Mouse (Mus musculus) kidney, adult 9 months (tissue): Measurements from ENCODE around the gene Olfr419.

ENCODE experiments used
- DNase-seq: peaks from one replicate; pipeline ENCODE4 v3.0.0; 2022

Gene Olfr419

DNA sequence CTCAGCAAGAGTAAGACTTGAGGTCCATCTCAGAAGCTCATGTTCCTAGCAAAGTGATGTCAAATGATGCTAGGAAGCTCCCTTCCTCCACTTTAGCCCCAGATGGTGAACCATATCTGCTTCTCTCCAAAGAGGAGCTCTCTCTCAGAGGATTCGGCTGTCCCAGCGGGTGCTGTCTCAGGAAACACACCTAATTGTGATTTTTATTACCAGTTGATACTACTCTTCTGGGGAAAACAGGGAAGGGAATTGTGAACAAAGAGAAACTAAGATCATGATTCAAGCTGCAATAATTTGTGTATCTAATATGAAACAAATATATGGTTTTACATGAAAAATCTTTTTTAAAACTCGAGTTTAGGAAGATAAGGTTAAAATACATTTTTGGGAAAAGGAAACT lies at the start of gene Olfr419:
Gene Olfr419, minus strand, starts transcription at position 101 of the 400 bp plus-strand sequence.
- DNase-seq, result no peak

GRCm38 (mm10) chr1:174270643-174271042 lies 18.8 kb upstream of the Olfr419 start:
- DNase-seq, result no peak

DNA sequence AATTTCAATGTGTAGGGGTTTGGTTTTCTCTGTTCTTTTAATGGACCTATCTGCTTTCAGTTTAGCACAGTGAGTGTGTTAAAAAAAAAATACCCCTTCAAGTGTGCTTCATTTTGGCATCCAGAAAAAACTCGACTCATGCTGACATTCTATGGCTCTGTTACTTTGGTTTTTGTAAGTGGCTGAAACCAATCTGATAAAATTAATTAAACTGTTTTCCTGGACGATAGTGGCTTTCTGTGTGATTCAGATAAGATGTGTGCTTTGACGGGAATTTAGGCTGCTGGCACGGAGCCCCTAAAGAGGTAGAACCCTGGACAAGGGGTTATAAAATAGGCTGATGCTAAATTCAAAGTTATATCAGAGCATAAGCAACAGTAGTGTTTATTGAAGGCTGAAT lies 17.3 kb upstream of the Olfr419 start:
- DNase-seq, result no peak

- DNase-seq, result no peak
Observed at GRCm38 (mm10) chr1:174267816-174268215, 16.0 kb upstream of the Olfr419 start.

GRCm38 (mm10) chr1:174250376-174250775 lies 1.5 kb downstream of the Olfr419 start:
- DNase-seq, result no peak

GRCm38 (mm10) chr1:174247170-174247569 lies 4.7 kb downstream of the Olfr419 start:
- DNase-seq, result no peak

DNA sequence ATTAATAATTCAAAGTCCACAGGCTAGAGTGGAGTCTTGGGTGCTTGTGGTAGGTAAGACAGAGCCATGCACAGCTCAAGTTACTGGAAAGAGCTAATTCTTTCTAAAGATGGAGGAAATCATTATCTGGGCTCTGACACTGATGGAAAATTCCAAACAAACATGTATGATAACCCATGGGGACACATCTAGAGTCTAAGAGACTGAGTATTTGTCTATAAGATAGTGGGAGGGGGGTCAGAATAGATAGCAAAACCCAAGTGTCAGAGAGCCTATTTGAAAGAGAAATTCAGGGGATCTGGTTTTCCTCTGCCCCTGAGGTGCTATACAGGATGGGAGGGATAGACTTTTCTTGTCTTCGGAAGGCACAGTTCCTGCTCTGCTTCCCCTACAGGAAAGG lies 5.8 kb downstream of the Olfr419 start:
- no peak for DNase-seq

DNA sequence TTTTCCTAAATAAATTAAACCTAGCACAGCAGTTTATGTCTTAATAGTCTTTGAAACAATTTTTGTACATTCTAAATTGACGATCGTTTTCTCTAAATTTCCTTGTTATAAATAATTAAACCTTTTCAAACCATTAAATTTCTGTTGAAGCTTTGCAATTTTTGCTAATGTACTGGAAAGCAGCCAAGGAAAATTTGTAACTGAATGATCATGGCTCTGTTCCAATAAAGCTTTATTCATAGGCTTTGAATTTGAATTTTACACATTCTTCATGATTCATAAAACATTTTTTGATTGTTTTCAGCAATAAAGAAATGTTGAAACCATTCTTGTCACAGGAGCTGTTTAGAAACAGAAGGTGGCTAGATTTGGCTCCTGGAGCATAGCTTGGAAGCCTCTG lies 7.2 kb downstream of the Olfr419 start:
- no peak for DNase-seq

- no peak for DNase-seq
Observed at GRCm38 (mm10) chr1:174239916-174240315, 11.9 kb downstream of the Olfr419 start.

- no peak for DNase-seq
Observed at GRCm38 (mm10) chr1:174216528-174217204, 35.2 kb downstream of the Olfr419 start.

- DNase-seq, result no peak
Observed at GRCm38 (mm10) chr1:174215270-174216038, 36.4 kb downstream of the Olfr419 start.

DNA sequence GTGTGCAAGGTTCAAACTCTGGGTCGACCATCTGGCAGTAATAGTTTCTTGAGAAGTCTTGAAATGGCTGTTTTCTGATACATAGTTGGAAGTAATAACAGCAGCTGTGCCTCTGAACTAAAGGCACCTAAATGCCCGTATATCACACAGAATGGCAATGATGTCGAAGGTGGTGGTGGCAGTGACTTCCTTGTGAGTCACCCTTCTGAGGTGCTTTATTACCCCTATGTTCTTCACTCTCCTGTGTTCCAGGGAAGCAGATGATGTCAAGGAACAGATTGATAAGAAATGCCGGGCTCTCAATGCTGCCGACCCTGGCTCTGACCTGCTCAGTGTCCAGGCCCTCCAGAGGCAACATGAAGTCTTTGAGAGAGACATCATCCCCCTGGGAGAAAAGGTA lies 39.6 kb downstream of the Olfr419 start:
- DNase-seq, result no peak

DNA sequence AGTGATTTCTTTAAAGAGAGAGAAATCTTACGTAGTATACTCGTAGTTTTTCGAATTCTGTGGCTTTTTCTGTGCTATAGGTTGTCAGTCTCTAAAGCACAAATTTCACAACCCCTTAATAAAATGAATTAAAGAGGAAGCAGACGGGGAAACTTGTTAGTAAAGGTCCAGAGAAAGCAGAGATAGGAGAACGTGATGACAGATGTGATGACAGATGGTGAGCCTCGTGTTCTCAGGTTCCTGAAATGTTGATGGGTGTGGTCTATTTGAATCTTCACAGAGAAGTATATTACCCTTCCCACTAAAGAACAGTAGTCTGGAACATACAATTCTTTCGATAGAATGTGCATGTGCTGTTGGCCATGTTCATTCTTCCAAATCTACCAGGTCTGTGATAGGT lies 47.2 kb downstream of the Olfr419 start:
- no peak for DNase-seq
